Mouse (Mus musculus): ENCODE data around the gene Grid2ip. TPM values are rescaled to one million over a fixed set of nuclear protein-coding genes. Genes with fewer than 3 reads are reported as not detected.

The Grid2ip gene
- total RNA-seq, 4 experiments from 2014 or later = not detected

- DNase-seq (ENCODE audit: low spot score in 2 of 2) = no peak
Observed at GRCm38 (mm10) chr5:143410841-143411395, 53.8 kb downstream of the Grid2ip start.

GRCm38 (mm10) chr5:143421484-143421883, 64.3 kb downstream of the Grid2ip start:
- DNase-seq (ENCODE audit: low spot score in 2 of 2) = no peak

DNA sequence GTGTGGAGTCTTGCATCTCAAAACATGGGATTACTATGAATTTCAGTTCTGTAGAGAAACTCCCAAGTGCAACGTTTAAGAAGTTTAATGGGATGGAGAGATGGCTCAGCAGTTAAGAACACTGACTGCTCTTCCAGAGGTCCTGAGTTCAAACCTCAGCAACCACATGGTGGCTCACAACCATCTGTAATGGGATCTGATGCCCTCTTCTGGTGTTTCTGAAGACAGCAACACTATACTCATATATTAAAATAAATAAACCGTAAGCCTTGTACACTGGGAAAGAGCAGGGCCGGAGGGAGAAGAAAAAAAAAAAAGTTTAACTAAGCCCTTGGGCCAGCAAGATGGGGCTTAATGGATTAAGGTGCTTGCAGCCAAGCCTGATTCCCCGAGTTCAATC, 65.9 kb downstream of the Grid2ip start:
- no peak for DNase-seq (ENCODE audit: low spot score in 2 of 2)

DNA sequence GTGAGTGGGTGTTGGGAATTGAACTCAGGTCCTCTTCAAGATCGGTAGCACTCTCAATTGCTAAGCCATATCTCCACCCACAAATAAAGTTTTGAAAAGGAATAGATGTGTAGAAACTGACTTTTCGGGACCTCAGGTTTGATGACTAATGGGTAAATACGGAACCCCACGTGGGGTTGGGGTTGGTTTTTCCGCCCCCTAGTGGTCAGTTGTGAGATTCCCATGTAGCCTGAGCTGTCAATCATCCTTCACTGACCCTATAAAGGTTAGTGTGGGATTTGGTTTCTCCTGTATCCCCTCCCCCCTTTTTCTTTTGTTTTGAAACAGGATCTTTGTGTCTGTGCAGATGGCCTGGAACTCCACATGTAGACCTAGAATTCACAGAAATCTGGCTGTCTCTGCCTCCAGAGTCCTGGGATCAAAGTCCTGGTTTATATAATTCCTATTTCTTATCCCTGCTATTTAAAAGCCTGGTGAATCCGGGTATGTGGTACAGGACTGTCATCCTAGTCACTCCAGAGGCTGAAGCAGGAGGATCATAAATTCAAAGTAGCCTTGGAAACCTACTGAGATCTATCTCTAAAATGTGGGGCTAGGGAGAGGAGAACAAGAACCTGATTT, 66.9 kb downstream of the Grid2ip start:
- peak; percentile 19 to 34 for DNase-seq (ENCODE audit: low spot score in 2 of 2)

GRCm38 (mm10) chr5:143434421-143434820, 77.3 kb downstream of the Grid2ip start:
- DNase-seq (ENCODE audit: low spot score in 2 of 2) = peak in 1 of 2 experiments; percentile 13

GRCm38 (mm10) chr5:143441298-143441697, 84.2 kb downstream of the Grid2ip start:
- no peak for DNase-seq (ENCODE audit: low spot score in 2 of 2)

- DNase-seq (ENCODE audit: low spot score in 2 of 2) = no peak
Observed at GRCm38 (mm10) chr5:143441753-143442152, 84.6 kb downstream of the Grid2ip start.

Other genes starting within 250 kb of the Grid2ip start
- gene Rnf216, start 244.3 kb upstream of the Grid2ip start, total RNA-seq (2022) = 10 to 100 TPM; 16.3 to 18.1 (median 17.9) TPM
- gene Olfr718-ps1, start 209.8 kb upstream of the Grid2ip start, total RNA-seq (2022) = under 1 TPM in 1 of 4 experiments, not detected in 3; 0.07 TPM
- gene Rbak, start 176.6 kb upstream of the Grid2ip start, total RNA-seq (2022) = 1 to 10 TPM; 2.9 to 3.7 (median 3.4) TPM
- gene Spdye4b, start 176.3 kb upstream of the Grid2ip start, total RNA-seq (2022) = not detected
- not detected for gene Spdye4a, start 130.4 kb upstream of the Grid2ip start, total RNA-seq (2022)
- 1 to 10 TPM; 5.9 to 7.8 (median 7.2) TPM for gene Zfp12, start 122.2 kb upstream of the Grid2ip start, total RNA-seq (2022)
- gene Zfp316, start 87.3 kb upstream of the Grid2ip start, total RNA-seq (2022) = 1 to 10 TPM; 3.5 to 4.8 (median 4.4) TPM
- not detected for gene Zfp853, start 63.7 kb upstream of the Grid2ip start, total RNA-seq (2022)
- 10 to 100 TPM; 10.2 to 12.2 (median 11.2) TPM for gene E130309D02Rik, start 42.0 kb upstream of the Grid2ip start, total RNA-seq (2022)
- gene Zdhhc4, start 28.1 kb upstream of the Grid2ip start, total RNA-seq (2022) = 10 to 100 TPM; 33.7 to 45.5 (median 37.9) TPM
- 10 to 100 TPM; 31.4 to 36.1 (median 32.8) TPM for gene Kdelr2, start 46.5 kb downstream of the Grid2ip start, total RNA-seq (2022)
- gene Daglb, start 107.2 kb downstream of the Grid2ip start, total RNA-seq (2022) = 10 to 100 TPM in 1 of 4 experiments, 1 to 10 TPM in 3; 9.5 to 11.2 (median 9.8) TPM
- gene Rac1, start 170.7 kb downstream of the Grid2ip start, total RNA-seq (2022) = 100 to 1,000 TPM; 211 to 247 (median 228) TPM

Data from gastrocnemius, adult 8-10 months (tissue).